Mouse (Mus musculus) intestine, postnatal 0 days (tissue): ENCODE data around the gene Pex10. TPM values are rescaled to one million over a fixed set of nuclear protein-coding genes. Genes with fewer than 3 reads are reported as not detected.

Experiments used
- ATAC-seq: fragments of 200-750 bp; cut with Nextera tagmentation; 2 replicates; pipeline ENCODE4 v1.8.0; 2017; ENCODE audit warnings: mild to moderate bottlenecking, moderate TSS enrichment, moderate library complexity
- H3K27ac ChIP-seq: fragments of 300-500 bp; sonication (generic); 2 replicates; pipeline ENCODE4 v1.5.1; 2014; ENCODE audit warnings: mild to moderate bottlenecking, low read depth, low read length, moderate library complexity
- H3K27me3 ChIP-seq: fragments of 300-500 bp; sonication (generic); replicated peaks from 2 replicates; pipeline ENCODE4 v1.6.1; 2014; ENCODE audit warnings: low read length, mixed read lengths; ENCODE audit not compliant: control insufficient read depth, insufficient read depth
- H3K36me3 ChIP-seq: fragments of 300-500 bp; sonication (generic); 2 replicates; pipeline ENCODE4 v1.6.1; 2014; ENCODE audit warnings: mild to moderate bottlenecking, moderate library complexity; ENCODE audit not compliant: control insufficient read depth, insufficient read depth
- H3K4me1 ChIP-seq: fragments of 300-500 bp; sonication (generic); replicated peaks from 2 replicates; pipeline ENCODE4 v1.6.1; 2014; ENCODE audit warnings: antibody characterized with exemption, low read length, mixed read lengths; ENCODE audit not compliant: control insufficient read depth, insufficient read depth
- H3K4me2 ChIP-seq: fragments of 300-500 bp; sonication (generic); replicated peaks from 2 replicates; pipeline ENCODE4 v1.6.1; 2014; ENCODE audit warnings: low read depth, mild to moderate bottlenecking, moderate library complexity
- H3K4me3 ChIP-seq: fragments of 300-500 bp; sonication (generic); 2 replicates; pipeline ENCODE4 v1.5.1; 2014; ENCODE audit warnings: low read depth, low read length
- H3K9ac ChIP-seq: fragments of 300-500 bp; sonication (generic); 2 replicates; pipeline ENCODE4 v1.6.1; 2014; ENCODE audit warnings: mild to moderate bottlenecking, low read depth, low read length
- H3K9me3 ChIP-seq: fragments of 300-500 bp; sonication (generic); 2 replicates; pipeline ENCODE4 v1.6.1; 2016; ENCODE audit warnings: mixed run types; ENCODE audit not compliant: control insufficient read depth
- CTCF ChIP-seq: sonication (generic); IDR thresholded peaks from 2 replicates; pipeline ENCODE4 v1.5.1; 2016; ENCODE audit warnings: low read depth, mild to moderate bottlenecking, control low read depth, antibody characterized with exemption, moderate library complexity
- WGBS: fragments of 180-500 bp; shearing (Covaris S2); extraction: QIAGEN DNeasy Blood & Tissue Kit; methylation state at CpG from one replicate; pipeline ENCODE4 v1.1.7; 2014; 5-methylcytosine and 5-hydroxymethylcytosine counted together
- polyA plus RNA-seq: library from polyadenylated mRNA; unstranded; fragments of >200 nt; fragmentation: Nextera tagmentation; extraction: Ambion mirVana; gene quantifications from 2 replicates; pipeline ENCODE4 v1.2.1, GENCODE M21; 2015

Gene Pex10
- polyA plus RNA-seq, 1 experiment from 2014 or later, result 11.7 TPM

DNA sequence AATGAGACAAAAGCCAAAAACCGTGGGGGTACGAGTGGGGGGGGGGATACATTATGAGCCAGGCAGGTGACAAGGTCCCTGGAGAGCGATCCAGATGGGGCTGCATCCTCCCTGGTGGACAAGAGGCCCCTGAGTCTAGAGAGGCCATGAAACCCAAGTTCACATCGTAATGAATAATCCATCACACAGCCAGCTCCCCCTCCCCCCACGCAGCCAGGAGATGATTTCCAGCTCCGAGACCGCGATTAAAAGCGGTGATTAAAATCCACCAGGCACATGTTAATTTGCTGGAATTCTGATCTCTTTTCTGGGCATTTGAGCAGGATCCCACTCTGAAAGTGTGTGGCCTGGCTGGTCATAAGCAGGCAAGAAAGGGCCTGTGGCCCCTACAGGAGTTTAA is 46.0 kb upstream of the Pex10 start:
- 74% methylated on average over 9 of the region's 9 CpGs for WGBS
- no peak for ATAC-seq
- no peak for TF ChIP-seq CTCF
- Histone ChIP-seq H3K9ac (no peak overlapping the region), H3K4me3 (no peak overlapping the region), H3K36me3 (no peaks in the 10 kb centered on the region), H3K9me3 (no peaks in the 10 kb centered on the region), H3K27ac (no peak overlapping the region), H3K27me3 (no peaks in the 10 kb centered on the region), H3K4me2 (no peak overlapping the region), H3K4me1 (peaks cover 5% of the 10 kb centered on the region; the same call in 1 of the 2 replicates)

DNA sequence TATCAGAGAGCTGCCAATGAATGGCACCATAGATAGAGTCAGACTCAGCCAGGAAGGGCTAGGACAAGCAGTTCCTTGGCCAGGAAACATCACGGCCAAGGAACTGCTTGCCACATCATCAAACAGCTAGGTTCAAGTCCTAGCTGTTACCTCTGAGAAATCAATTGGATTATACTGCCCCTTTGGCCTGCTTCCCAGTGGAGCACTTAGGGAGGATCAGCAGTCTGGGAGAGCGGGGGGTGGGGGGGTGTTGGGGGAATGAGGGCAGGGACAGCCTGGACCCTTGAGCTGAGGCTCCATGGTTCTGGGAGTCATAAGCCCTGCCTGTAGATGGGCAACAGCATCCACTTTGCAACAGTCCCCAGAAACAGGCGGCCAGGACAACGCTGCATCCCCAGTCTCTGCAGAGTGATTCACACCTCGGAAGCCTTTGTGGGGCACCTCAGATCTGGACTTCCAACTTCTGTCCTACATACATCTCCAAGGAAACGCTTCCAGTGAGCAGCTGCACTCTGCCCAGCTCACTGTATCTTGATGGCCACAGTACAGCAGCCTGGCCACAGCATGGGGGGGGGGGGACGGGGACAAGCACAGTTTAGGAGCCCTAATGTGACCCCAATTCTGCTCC is 44.5 kb upstream of the Pex10 start:
- Histone ChIP-seq H3K9ac (no peak overlapping the region), H3K4me2 (no peak overlapping the region), H3K9me3 (no peaks in the 10 kb centered on the region), H3K27me3 (no peaks in the 10 kb centered on the region), H3K4me1 (peaks cover 5% of the 10 kb centered on the region; the same call in 1 of the 2 replicates), H3K4me3 (no peak overlapping the region), H3K36me3 (0 out of 2 replicates have a peak, but pooled peaks cover 4% of the 10 kb centered on the region), H3K27ac (no peak overlapping the region)
- 64% methylated on average over 7 of the region's 7 CpGs for WGBS
- no peak for ATAC-seq
- TF ChIP-seq CTCF, result no peak

DNA sequence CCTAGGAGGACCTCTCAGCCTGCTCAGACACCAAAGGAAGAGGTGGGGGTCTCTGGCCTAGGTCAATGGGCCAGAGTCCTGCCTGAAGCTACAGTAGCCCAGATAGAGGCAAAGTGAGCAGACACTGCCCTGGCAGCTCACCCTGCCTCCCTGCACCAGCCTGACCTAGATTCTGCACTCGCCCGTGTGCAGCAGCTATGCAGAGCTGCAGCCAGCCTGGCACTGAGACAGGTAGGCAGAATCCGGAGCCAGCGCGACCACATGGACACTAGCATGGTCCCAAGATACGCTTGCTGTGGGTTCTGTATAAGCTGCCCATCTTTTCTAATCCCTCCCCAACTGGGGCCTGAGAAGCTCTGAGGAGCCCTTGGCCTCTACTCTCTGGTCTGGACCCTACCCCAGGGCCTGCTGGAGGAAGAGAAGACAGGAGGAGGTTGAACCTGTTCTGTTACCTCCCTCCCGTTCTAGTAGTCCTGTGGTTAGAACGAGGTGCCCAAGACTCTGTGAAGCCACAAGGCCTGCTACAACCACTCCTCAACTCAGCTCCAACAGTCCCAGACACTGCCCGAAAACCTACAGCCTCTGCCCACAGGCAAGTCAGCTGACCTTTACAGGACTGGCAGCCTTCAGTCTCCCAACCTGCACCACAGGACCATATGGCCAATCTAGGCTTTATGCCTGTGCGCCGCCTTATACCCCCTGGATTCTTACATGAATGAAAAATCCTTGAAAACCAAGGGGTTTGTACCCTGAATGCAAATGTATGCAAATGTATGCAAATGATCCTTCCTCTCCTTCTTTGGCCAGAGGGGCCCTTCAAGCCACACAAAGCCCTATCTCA is 42.4 kb upstream of the Pex10 start:
- no peak overlapping the region for H3K27ac ChIP-seq
- no peak overlapping the region for H3K4me2 ChIP-seq
- TF ChIP-seq CTCF, result no peak
- no peak for ATAC-seq
- H3K27me3 ChIP-seq, result no peaks in the 10 kb centered on the region
- WGBS, result 90% methylated on average over 11 of the region's 11 CpGs
- no peak overlapping the region for H3K4me3 ChIP-seq
- no peak overlapping the region for H3K9ac ChIP-seq
- H3K36me3 ChIP-seq, result peaks cover 7% of the 10 kb centered on the region; the same call in 1 of the 2 replicates
- H3K4me1 ChIP-seq, result no peaks in the 10 kb centered on the region
- no peaks in the 10 kb centered on the region for H3K9me3 ChIP-seq

DNA sequence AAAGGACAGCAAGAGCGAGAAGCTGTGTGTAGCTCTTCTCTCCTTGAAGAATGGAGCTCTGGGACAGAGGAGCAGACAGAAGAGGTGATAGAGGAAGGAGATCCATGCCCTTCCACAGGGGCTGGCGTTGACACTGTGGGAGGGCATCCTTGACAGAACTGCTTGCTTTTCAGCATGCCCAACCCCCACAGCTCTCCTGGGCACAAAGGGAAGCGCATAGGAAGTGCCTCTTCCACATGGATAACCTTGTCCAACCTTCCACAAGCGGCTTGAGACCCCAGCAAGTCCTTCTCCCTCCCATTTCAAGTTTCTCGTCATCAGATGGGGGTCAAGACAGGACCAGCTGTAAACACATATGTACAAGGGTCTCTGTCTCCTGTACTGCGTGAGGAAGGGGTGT is 33.7 kb upstream of the Pex10 start:
- no peak overlapping the region for H3K27ac ChIP-seq
- 57% methylated on average over 6 of the region's 6 CpGs for WGBS
- no peaks in the 10 kb centered on the region for H3K9me3 ChIP-seq
- H3K4me2 ChIP-seq, result no peak overlapping the region
- H3K27me3 ChIP-seq, result no peaks in the 10 kb centered on the region
- no peak for ATAC-seq
- no peaks in the 10 kb centered on the region for H3K36me3 ChIP-seq
- no peak for TF ChIP-seq CTCF
- H3K4me1 ChIP-seq, result no peaks in the 10 kb centered on the region
- no peak overlapping the region for H3K4me3 ChIP-seq
- no peak overlapping the region for H3K9ac ChIP-seq

DNA sequence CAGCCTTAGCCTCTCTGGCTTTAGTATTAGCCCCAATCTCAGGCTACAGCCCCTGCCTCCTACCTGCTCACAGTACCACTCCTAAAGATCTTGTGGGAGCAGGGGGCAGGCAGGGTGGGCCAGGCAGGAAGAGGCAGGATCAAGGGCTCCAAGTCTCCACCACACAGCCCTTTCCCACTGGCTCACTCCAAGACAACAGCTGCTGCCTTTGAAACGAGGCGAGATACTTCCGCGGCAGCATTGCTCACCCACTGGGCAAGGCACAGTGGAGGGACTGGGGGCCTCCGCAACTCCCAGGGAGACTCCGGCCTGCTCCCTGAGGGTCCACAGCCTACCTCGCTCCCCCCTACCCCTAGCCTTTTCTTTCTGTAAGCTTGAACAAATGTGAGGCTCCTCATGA is 32.6 kb upstream of the Pex10 start:
- no peaks in the 10 kb centered on the region for H3K4me1 ChIP-seq
- no peak for TF ChIP-seq CTCF
- no peaks in the 10 kb centered on the region for H3K27me3 ChIP-seq
- no peak overlapping the region for H3K4me2 ChIP-seq
- H3K36me3 ChIP-seq, result no peaks in the 10 kb centered on the region; the same call in 1 of the 2 replicates
- WGBS, result 42% methylated on average over 7 of the region's 7 CpGs
- no peak overlapping the region for H3K9ac ChIP-seq
- no peak for ATAC-seq
- H3K4me3 ChIP-seq, result no peak overlapping the region
- no peak overlapping the region for H3K27ac ChIP-seq
- no peaks in the 10 kb centered on the region for H3K9me3 ChIP-seq

DNA sequence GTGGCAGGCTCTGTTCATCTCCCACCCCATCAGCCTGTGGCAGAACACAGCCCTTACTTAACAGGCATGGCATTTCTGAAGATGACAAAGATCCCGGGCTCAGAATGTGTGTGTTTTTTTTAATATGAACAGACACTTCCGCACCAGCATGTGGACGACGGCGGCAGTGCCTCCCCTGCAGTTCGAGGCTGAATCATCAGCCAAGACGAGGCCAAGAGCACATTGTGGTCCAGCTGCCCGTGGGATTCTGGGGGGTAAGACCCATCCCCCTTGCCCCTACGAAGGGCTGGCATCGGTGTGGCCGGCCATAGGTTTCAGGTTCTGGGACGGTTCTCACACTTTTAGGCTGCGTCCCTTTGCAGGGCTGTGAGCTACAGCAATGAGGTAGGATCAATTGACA is 32.0 kb upstream of the Pex10 start:
- ATAC-seq, result no peak
- Histone ChIP-seq H3K4me1 (no peaks in the 10 kb centered on the region), H3K36me3 (no peaks in the 10 kb centered on the region; the same call in 1 of the 2 replicates), H3K27ac (no peak overlapping the region), H3K9me3 (no peaks in the 10 kb centered on the region), H3K4me2 (no peak overlapping the region), H3K27me3 (no peaks in the 10 kb centered on the region), H3K4me3 (no peak overlapping the region), H3K9ac (no peak overlapping the region)
- TF ChIP-seq CTCF, result no peak
- WGBS, result 72% methylated on average over 13 of the region's 13 CpGs
